Mouse (Mus musculus): ENCODE measurements at regions not wholly inside any gene's neighbourhood (a gene's known extent, or its start where the extent isn't known, plus 50 kb on each side); places are given as distances from the start of the nearest gene placed in this dataset.

GRCm38 (mm10) chr9:84673327-84673726 is 639.2 kb upstream of the Gm11114 start:
- DNase-seq (ENCODE audit: low spot score) (peak; percentile 26), ATAC-seq (replicated peaks; ENCODE audit: insufficient number of reproducible peaks, low FRiP score, low TSS enrichment, low read depth) (no peak)
- Histone ChIP-seq H3K27me3 (ENCODE audit: control insufficient read depth, insufficient read depth, low read length) (no peaks in the 10 kb centered on the region), H3K4me1 (ENCODE audit: control insufficient read depth, insufficient read depth, low read length) (no peaks in the 10 kb centered on the region), H3K4me3 (ENCODE audit: low read depth, low read length) (no peak overlapping the region), H3K9me3 (replicated peaks; ENCODE audit: control insufficient read depth, low read length) (no peaks in the 10 kb centered on the region), H3K4me2 (ENCODE audit: low read depth, low read length) (no peak overlapping the region), H3K36me3 (replicated peaks; ENCODE audit: control insufficient read depth, insufficient read depth, low read depth, low read length) (no peaks in the 10 kb centered on the region), H3K27ac (replicated peaks; ENCODE audit: low read depth, low read length) (no peak overlapping the region), H3K9ac (replicated peaks; ENCODE audit: low read length) (no peak overlapping the region)
- WGBS, result 62% methylated on average over 3 of the region's 3 CpGs

- Histone ChIP-seq H3K9me3 (replicated peaks; ENCODE audit: control insufficient read depth, low read length) (no peaks in the 10 kb centered on the region), H3K4me2 (ENCODE audit: low read depth, low read length) (no peak overlapping the region), H3K27me3 (ENCODE audit: control insufficient read depth, insufficient read depth, low read length) (no peaks in the 10 kb centered on the region), H3K4me3 (ENCODE audit: low read depth, low read length) (no peak overlapping the region), H3K9ac (replicated peaks; ENCODE audit: low read length) (no peak overlapping the region), H3K27ac (replicated peaks; ENCODE audit: low read depth, low read length) (no peak overlapping the region), H3K4me1 (ENCODE audit: control insufficient read depth, insufficient read depth, low read length) (no peaks in the 10 kb centered on the region), H3K36me3 (replicated peaks; ENCODE audit: control insufficient read depth, insufficient read depth, low read depth, low read length) (no peaks in the 10 kb centered on the region)
- DNase-seq (ENCODE audit: low spot score) (no peak), ATAC-seq (replicated peaks; ENCODE audit: insufficient number of reproducible peaks, low FRiP score, low TSS enrichment, low read depth) (no peak)
- 90% methylated on average over 1 of the region's 1 CpGs for WGBS
Observed at GRCm38 (mm10) chr9:84678416-84678815, 634.2 kb upstream of the Gm11114 start.

GRCm38 (mm10) chr9:84718615-84719191 is 593.9 kb upstream of the Gm11114 start:
- no peaks in the 10 kb centered on the region for H3K27me3 ChIP-seq (ENCODE audit: control insufficient read depth, insufficient read depth, low read length)
- no peaks in the 10 kb centered on the region for H3K36me3 ChIP-seq (replicated peaks; ENCODE audit: control insufficient read depth, insufficient read depth, low read depth, low read length)
- H3K27ac ChIP-seq (replicated peaks; ENCODE audit: low read depth, low read length), result no peak overlapping the region
- no peak overlapping the region for H3K9ac ChIP-seq (replicated peaks; ENCODE audit: low read length)
- no peak for ATAC-seq (replicated peaks; ENCODE audit: insufficient number of reproducible peaks, low FRiP score, low TSS enrichment, low read depth)
- no peaks in the 10 kb centered on the region for H3K4me1 ChIP-seq (ENCODE audit: control insufficient read depth, insufficient read depth, low read length)
- no peak overlapping the region for H3K4me2 ChIP-seq (ENCODE audit: low read depth, low read length)
- no peaks in the 10 kb centered on the region for H3K9me3 ChIP-seq (replicated peaks; ENCODE audit: control insufficient read depth, low read length)
- H3K4me3 ChIP-seq (ENCODE audit: low read depth, low read length), result no peak overlapping the region
- WGBS, result 68% methylated on average over 3 of the region's 3 CpGs
- no peak for DNase-seq (ENCODE audit: low spot score)

GRCm38 (mm10) chr9:84719396-84719795 is 593.2 kb upstream of the Gm11114 start:
- WGBS, result 80% methylated on average over 3 of the region's 3 CpGs
- Histone ChIP-seq H3K27ac (replicated peaks; ENCODE audit: low read depth, low read length) (no peak overlapping the region), H3K27me3 (ENCODE audit: control insufficient read depth, insufficient read depth, low read length) (no peaks in the 10 kb centered on the region), H3K4me3 (ENCODE audit: low read depth, low read length) (no peak overlapping the region), H3K36me3 (replicated peaks; ENCODE audit: control insufficient read depth, insufficient read depth, low read depth, low read length) (no peaks in the 10 kb centered on the region), H3K9ac (replicated peaks; ENCODE audit: low read length) (no peak overlapping the region), H3K4me2 (ENCODE audit: low read depth, low read length) (no peak overlapping the region), H3K9me3 (replicated peaks; ENCODE audit: control insufficient read depth, low read length) (no peaks in the 10 kb centered on the region), H3K4me1 (ENCODE audit: control insufficient read depth, insufficient read depth, low read length) (no peaks in the 10 kb centered on the region)
- DNase-seq (ENCODE audit: low spot score) (no peak), ATAC-seq (replicated peaks; ENCODE audit: insufficient number of reproducible peaks, low FRiP score, low TSS enrichment, low read depth) (no peak)

- no peaks in the 10 kb centered on the region for H3K27me3 ChIP-seq (ENCODE audit: control insufficient read depth, insufficient read depth, low read length)
- no peak overlapping the region for H3K4me2 ChIP-seq (ENCODE audit: low read depth, low read length)
- no peaks in the 10 kb centered on the region for H3K9me3 ChIP-seq (replicated peaks; ENCODE audit: control insufficient read depth, low read length)
- H3K36me3 ChIP-seq (replicated peaks; ENCODE audit: control insufficient read depth, insufficient read depth, low read depth, low read length), result no peaks in the 10 kb centered on the region
- H3K4me1 ChIP-seq (ENCODE audit: control insufficient read depth, insufficient read depth, low read length), result no peaks in the 10 kb centered on the region
- H3K4me3 ChIP-seq (ENCODE audit: low read depth, low read length), result no peak overlapping the region
- 82% methylated on average over 2 of the region's 2 CpGs for WGBS
- DNase-seq (ENCODE audit: low spot score), result no peak
- no peak overlapping the region for H3K9ac ChIP-seq (replicated peaks; ENCODE audit: low read length)
- ATAC-seq (replicated peaks; ENCODE audit: insufficient number of reproducible peaks, low FRiP score, low TSS enrichment, low read depth), result no peak
- H3K27ac ChIP-seq (replicated peaks; ENCODE audit: low read depth, low read length), result no peak overlapping the region
Observed at GRCm38 (mm10) chr9:84720454-84720853, 592.1 kb upstream of the Gm11114 start.

GRCm38 (mm10) chr9:84739266-84739665 is 573.3 kb upstream of the Gm11114 start:
- no peak overlapping the region for H3K4me2 ChIP-seq (ENCODE audit: low read depth, low read length)
- 72% methylated on average over 2 of the region's 2 CpGs for WGBS
- ATAC-seq (replicated peaks; ENCODE audit: insufficient number of reproducible peaks, low FRiP score, low TSS enrichment, low read depth), result no peak

GRCm38 (mm10) chr9:84740336-84740735 is 572.2 kb upstream of the Gm11114 start:
- Histone ChIP-seq H3K36me3 (replicated peaks; ENCODE audit: control insufficient read depth, insufficient read depth, low read depth, low read length) (no peaks in the 10 kb centered on the region), H3K4me2 (ENCODE audit: low read depth, low read length) (no peak overlapping the region), H3K27ac (replicated peaks; ENCODE audit: low read depth, low read length) (no peak overlapping the region), H3K9me3 (replicated peaks; ENCODE audit: control insufficient read depth, low read length) (no peaks in the 10 kb centered on the region), H3K4me1 (ENCODE audit: control insufficient read depth, insufficient read depth, low read length) (no peaks in the 10 kb centered on the region), H3K4me3 (ENCODE audit: low read depth, low read length) (no peak overlapping the region), H3K27me3 (ENCODE audit: control insufficient read depth, insufficient read depth, low read length) (no peaks in the 10 kb centered on the region), H3K9ac (replicated peaks; ENCODE audit: low read length) (no peak overlapping the region)
- ATAC-seq (replicated peaks; ENCODE audit: insufficient number of reproducible peaks, low FRiP score, low TSS enrichment, low read depth) (no peak), DNase-seq (ENCODE audit: low spot score) (no peak)
- WGBS, result 65% methylated on average over 2 of the region's 2 CpGs

More at GRCm38 (mm10) chr9:84739266-84739665, 573.3 kb upstream of the Gm11114 start:
- Histone ChIP-seq H3K27me3 (ENCODE audit: control insufficient read depth, insufficient read depth, low read length) (no peaks in the 10 kb centered on the region), H3K27ac (replicated peaks; ENCODE audit: low read depth, low read length) (no peak overlapping the region), H3K9ac (replicated peaks; ENCODE audit: low read length) (no peak overlapping the region), H3K36me3 (replicated peaks; ENCODE audit: control insufficient read depth, insufficient read depth, low read depth, low read length) (no peaks in the 10 kb centered on the region), H3K9me3 (replicated peaks; ENCODE audit: control insufficient read depth, low read length) (no peaks in the 10 kb centered on the region), H3K4me1 (ENCODE audit: control insufficient read depth, insufficient read depth, low read length) (no peaks in the 10 kb centered on the region), H3K4me3 (ENCODE audit: low read depth, low read length) (no peak overlapping the region)
- DNase-seq (ENCODE audit: low spot score), result no peak

GRCm38 (mm10) chr9:84754332-84754731 is 558.2 kb upstream of the Gm11114 start:
- no peak overlapping the region for H3K9ac ChIP-seq (replicated peaks; ENCODE audit: low read length)
- 71% methylated on average over 1 of the region's 1 CpGs for WGBS
- DNase-seq (ENCODE audit: low spot score), result no peak

More at GRCm38 (mm10) chr9:84754332-84754731, 558.2 kb upstream of the Gm11114 start:
- Histone ChIP-seq H3K27ac (replicated peaks; ENCODE audit: low read depth, low read length) (no peak overlapping the region), H3K27me3 (ENCODE audit: control insufficient read depth, insufficient read depth, low read length) (no peaks in the 10 kb centered on the region), H3K4me1 (ENCODE audit: control insufficient read depth, insufficient read depth, low read length) (no peaks in the 10 kb centered on the region), H3K36me3 (replicated peaks; ENCODE audit: control insufficient read depth, insufficient read depth, low read depth, low read length) (no peaks in the 10 kb centered on the region), H3K4me3 (ENCODE audit: low read depth, low read length) (no peak overlapping the region), H3K4me2 (ENCODE audit: low read depth, low read length) (no peak overlapping the region), H3K9me3 (replicated peaks; ENCODE audit: control insufficient read depth, low read length) (no peaks in the 10 kb centered on the region)
- no peak for ATAC-seq (replicated peaks; ENCODE audit: insufficient number of reproducible peaks, low FRiP score, low TSS enrichment, low read depth)

Data from embryonic facial prominence, embryonic 11.5 days (tissue).